Mouse (Mus musculus): ENCODE measurements around the gene Gm49339. TPM values are rescaled to one million over a fixed set of nuclear protein-coding genes. Genes with fewer than 3 reads are reported as not detected.

Gene Gm49339
- 4.1 and 10.0 TPM in 2 replicates for polyA plus RNA-seq (2015; fragmentation: Nextera tagmentation; extraction: Ambion mirVana)

DNA sequence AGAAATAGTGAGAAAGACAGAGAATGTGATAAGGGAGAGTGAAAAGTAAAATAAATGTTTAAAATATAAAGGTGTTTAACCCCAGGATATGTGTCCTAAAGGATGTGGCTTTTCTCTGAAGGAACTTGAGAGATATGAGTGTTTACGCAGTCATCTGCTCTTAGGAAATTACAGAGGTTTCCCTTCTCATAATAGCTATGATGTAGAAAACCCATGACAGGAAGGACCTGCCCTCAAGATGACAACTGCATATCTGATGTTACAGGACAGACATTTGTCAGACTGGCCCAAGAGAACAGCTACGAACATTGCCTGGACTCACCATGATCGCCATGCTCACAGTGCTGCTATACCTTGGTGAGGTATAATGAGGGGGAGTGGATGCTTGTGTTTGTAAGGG is at the start of gene Gm49339, which contains the start of gene Lilr4b:
Gene Gm49339 (plus strand): TSS at position 216 of the 400 bp plus-strand sequence.
Gene Lilr4b (plus strand): TSS at position 236 of the 400 bp plus-strand sequence.

DNA sequence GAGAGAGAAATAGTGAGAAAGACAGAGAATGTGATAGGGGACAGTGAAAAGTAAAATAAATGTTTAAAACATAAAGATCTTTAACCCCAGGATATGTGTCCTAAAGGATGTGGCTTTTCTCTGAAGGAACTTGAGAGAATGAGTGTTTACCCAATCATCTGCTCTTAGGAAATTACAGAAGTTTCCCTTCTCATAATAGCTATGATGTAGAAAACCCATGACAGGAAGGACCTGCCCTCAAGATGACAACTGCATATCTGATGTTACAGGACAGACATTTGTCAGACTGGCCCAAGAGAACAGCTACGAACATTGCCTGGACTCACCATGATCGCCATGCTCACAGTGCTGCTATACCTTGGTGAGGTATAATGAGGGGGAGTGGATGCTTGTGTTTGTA is 10.3 kb downstream of the Gm49339 start, which contains the start of gene Lilrb4a:
Gene Lilrb4a (plus strand): TSS at position 266 of the 400 bp plus-strand sequence.

Other genes starting within 250 kb of the Gm49339 start
- gene Lilr4b, start within 50 bp of the Gm49339 start, polyA plus RNA-seq (2015; fragmentation: Nextera tagmentation; extraction: Ambion mirVana): 6.1 and 29.1 TPM in 2 replicates
- gene Lilrb4a, start 10.3 kb downstream of the Gm49339 start, polyA plus RNA-seq (2015; fragmentation: Nextera tagmentation; extraction: Ambion mirVana): 9.2 and 49.4 TPM in 2 replicates
- gene Fam162b, start 109.9 kb downstream of the Gm49339 start, polyA plus RNA-seq (2015; fragmentation: Nextera tagmentation; extraction: Ambion mirVana): 1.9 and 2.3 TPM in 2 replicates
- not detected in 2 replicates for gene Gprc6a, start 150.8 kb downstream of the Gm49339 start, polyA plus RNA-seq (2015; fragmentation: Nextera tagmentation; extraction: Ambion mirVana)
- gene Rfx6, start 197.1 kb downstream of the Gm49339 start, polyA plus RNA-seq (2015; fragmentation: Nextera tagmentation; extraction: Ambion mirVana): not detected in 2 replicates